Mouse (Mus musculus): ENCODE data around the gene Adrm1.
A peak's percentile ranks its signal among the peaks of the same experiment; 100 is the strongest.

The Adrm1 gene

DNA sequence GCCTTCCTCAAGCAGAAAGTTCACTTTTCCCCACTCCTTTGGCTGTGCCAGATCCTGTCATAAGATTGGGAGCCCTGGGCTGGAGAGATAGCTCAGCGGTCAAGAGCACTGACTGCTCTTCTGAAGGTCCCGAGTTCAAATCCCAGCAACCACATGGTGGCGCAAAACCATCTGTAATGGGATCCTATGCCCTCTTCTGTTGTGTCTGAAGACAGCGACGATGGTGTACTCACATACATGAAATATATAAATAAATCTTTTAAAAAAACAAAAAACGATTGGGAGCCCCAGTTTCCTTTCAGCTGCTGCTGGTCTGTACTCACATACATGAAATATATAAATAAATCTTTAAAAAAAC, 13.4 kb downstream of the Adrm1 start:
- no peak for DNase-seq (ENCODE audit: low spot score)

DNA sequence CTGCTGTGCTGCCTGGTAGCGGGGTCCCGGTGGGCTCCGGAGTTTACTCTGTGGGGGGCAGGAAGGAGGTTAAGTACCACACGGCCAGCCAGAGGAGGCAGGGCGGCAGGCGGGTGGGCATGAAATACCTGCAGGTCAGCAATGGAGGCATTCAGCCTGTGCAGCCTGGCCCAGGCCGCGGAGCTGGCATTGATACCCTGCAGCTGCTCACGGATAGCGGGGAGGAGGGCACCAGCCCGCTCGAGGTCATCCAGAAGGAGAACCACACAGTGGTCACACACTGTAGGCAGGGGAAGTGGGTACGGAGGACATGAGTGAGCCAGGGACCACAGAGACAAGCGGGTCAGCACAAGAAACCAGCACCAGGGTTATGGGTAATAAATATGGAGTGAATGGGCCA, 14.4 kb downstream of the Adrm1 start:
- no peak for DNase-seq (ENCODE audit: low spot score)

DNA sequence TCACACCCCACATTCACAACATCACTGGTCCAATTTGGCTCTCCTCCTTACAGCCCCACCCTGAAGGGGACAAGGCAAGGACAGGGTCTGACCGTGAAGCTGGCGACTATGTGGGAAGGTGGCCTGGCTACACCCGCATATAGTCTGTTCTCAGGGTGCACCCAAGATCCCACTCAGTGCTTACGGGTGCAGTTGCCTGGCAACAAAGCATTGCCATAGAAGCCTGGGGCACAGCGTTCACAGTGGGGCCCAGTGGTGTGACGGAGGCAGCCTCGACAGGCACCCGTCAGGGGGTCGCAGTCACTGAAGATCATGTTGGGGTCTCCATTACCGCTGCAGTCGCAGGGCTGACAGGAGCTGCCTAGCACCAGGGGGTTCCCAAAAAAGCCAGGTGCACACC, 16.1 kb downstream of the Adrm1 start:
- DNase-seq (ENCODE audit: low spot score) = no peak

DNA sequence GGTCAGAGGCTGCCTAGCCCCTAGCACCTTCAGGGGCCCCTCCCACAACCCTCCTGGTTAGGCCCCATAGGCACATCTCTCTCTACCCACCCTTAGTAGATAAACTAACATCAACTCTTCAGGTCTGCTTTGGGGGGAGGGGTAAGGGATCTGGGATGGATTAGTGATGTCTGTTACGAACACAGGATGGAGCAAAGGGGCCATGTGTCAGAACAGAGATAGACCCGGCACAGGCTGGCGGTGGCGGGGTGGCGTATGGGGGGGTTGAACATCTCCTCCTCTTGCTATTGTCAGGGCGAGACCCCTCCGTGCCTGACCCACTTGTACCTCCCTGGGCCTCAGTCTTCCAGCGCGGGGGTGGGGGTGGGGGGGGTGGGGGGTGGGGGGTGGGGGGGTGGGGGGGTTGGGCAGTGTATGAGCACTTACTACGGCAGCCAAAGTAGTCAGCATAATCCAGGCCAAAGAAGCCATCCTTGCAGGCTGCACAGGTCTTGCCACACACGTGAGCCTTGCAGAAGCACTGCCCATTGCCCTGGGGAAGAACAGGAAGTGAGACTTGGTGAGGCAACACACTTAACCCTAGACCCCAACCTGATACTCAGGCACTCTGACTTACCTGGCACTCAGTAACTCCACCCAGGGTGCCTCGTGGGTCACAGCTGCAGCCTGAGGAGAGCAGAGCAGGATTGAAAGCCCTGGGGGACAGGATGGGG, 25.5 kb downstream of the Adrm1 start:
- no peak for DNase-seq (ENCODE audit: low spot score)

DNA sequence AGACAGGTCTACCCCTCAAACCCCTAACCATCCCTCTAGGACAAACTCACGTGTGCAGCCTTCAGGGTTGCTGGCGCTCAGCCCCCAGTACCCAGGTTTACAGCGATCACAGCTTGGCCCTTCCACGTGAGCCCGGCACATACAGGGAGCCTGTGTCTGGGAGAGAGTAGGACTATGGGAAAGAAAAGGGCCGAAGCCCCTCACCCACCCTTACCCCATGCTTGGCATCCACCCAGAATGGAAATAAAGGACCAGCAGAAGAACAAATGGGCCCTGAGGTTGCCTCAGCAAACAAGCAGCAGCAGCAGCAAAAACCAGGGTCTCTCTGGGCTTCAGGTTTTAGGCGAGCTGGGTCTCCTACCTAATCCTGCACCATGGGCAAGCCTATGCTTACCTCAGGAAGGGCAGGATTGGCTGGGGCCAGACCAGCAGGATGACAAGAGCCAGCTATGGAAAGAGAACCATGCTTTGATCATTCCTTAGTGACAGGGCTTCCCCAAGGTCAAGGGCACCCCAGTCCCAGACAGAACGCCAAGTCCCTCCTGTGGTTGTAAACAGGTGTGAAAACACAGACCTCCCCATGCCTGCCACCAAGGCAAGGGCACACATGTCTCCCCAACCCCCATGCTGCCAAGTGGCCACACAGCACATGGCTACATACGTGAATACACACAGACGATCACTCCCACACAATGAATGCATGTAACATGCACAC, 26.2 kb downstream of the Adrm1 start:
- no peak for DNase-seq (ENCODE audit: low spot score)

DNA sequence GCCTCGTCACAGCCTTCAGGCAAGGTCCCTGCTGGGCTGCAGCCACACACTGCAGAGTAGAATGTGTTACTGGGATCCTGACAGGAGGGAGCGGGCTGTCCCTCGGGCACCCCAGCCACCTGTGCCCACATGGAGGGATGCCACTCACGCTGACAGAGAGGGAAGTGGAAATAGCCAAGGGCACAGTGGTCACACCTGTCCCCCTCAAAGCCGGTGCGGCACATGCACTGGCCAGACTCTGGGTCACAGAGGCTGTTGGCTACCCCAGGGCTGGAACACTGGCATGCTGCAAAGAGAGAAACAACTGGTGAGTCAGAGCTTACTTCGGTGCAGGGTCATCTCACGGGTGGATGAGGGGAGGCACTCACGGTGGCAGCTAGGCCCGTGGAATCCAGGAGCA, 27.5 kb downstream of the Adrm1 start:
- DNase-seq (ENCODE audit: low spot score) = no peak

DNA sequence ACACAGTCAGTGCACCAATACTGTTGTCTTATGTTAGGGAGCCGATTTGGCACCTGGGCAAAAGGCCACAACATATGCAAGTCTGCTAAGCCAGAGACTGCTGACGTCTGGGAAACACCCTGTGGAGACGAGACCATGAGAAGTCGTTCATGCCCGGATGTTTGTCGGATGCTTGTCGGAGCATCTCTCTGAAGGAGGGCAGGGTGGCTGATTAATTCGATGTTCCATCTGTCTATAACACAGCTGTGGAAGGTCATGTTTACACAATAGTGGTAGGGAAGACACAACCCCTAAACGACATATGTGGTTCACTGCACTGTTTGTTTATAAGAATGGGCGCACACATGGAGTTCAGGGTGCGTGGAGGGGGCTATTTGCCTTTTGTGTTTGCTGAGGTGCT, 29.4 kb downstream of the Adrm1 start:
- DNase-seq (ENCODE audit: low spot score) = no peak

DNA sequence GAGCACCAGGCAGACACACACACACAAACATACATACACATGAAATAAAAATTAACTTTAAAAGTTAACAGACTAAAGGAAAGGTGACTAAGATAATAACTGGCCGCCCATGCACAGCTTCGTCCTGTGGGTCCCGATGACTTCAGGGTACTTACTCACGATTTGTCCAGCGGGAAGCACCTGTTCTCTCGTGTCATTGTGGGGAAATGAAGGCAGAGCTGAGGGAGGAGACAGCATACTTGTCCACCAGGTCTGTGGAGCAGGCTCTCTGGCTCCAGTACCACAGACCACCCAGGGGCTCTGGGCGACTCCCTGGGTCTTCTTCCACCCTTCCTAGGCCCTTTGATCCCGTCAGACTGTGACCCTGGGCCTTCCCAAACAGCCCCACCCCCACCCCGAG, 30.0 kb downstream of the Adrm1 start:
- DNase-seq (ENCODE audit: low spot score) = no peak

DNA sequence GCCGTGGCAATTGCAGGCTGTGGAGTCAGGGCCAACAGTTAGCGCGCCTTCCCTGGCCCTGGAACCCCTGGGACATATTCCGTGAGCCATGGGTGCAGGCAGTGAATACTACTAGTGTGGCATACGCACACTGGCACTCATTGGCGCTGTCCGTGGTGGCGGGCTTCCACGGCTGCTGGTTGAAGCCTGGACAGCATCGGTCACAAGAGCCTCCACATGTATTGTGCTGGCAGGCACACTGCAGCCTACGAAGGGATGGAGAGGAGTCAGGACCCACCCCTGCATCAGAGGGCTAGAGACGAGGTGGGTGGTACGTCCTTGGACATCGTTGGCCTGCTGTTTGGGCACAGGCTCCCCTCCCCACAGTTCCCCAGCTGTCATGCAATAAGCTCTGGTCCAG, 31.0 kb downstream of the Adrm1 start:
- no peak for DNase-seq (ENCODE audit: low spot score)

DNA sequence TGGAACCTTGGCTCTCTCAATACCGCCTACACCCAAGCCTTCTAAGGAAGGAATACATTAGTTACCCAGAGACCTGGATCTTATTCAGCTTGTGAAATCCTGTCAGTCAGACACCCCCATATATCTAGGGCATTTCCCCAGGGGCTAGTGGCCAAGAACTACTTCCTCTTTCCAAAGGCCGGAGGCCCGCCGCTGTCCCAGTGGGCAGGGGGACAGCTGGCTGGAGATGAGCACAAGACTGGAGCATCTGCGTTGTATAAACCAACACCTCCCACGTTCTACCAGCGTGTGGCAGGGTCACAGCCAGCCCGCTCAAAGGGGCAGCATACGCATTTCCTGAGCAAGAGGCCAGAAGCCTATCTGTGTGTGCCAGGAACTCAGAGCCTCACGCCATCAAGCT, 31.5 kb downstream of the Adrm1 start:
- DNase-seq (ENCODE audit: low spot score) = no peak

DNA sequence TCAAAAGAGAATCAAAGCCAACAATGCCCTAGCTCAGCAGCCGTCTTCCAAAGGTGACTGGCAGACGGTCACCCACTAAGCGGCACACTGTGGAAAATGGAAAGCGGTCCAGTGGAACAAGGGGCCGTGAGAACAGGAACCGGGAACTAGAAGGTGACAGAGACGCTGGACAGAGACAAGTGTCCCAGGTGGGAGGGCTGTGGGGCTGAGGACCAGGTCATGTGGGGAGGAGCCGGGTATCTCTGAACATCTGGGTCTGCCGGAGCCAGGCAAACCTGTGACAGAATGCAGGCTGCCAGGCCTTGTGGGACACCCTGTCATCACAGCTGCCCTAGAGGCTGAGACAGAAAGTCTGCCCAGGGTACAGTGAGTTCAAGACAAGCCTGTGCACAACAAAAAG, 33.2 kb downstream of the Adrm1 start:
- DNase-seq (ENCODE audit: low spot score) = no peak

DNA sequence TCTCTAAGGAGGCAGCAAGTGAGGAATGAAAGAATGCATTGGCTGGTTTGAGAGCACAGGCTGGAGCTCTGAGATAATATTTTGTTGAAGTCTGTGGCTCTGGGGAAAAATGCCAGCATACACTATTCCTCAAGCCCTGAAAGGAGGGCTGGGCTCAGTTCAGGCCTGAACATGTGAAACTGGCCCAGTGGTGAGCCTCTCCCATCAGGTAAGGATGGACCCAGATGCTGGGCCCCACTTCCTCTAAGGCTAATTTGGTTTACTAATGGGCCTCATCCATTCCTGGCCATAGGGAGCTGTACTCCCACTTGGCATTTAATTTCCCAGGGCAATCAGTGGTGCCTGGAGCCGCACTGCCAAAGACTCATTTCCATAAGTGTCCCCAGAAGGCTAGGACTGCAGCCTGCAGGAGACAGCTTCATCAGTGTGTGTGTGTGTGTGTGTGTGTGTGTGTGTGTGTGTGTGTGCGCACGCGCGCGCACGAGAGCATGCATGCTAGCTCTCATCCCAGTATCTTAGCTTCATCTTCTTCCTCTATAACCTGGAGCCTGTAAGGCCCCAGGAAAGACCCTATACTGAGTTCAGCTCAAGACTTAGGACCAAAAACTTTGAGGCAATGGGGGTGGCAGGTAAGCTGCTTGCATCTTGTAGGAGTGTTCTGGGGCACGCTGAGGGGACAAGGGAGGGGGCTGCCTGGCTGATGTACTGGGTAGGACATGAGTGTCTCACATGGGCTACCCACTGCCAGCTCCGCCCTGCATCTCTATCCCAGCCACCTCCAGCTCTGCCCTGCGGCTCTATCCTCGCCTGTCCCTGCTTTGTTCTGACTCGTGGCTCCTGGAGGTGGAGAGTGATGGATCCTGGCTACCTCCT, 34.0 kb downstream of the Adrm1 start:
- no peak for DNase-seq (ENCODE audit: low spot score)

DNA sequence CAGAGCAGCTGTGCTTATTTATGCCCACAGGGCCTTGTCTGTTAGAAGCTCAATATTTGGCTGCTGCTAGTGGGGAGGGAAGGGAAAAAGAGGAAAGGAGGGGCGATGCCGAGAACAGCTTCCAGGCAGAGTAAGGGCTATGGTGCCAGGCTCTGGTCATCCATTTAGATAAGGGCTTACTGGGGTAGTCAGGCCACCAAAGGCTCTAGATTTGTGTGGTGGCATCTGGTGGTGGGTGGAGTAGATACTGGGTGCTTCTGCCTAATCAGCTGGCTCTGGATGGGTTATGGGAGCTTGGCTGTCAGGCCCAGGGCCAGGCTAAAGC, 34.6 kb downstream of the Adrm1 start:
- DNase-seq (ENCODE audit: low spot score) = no peak

DNA sequence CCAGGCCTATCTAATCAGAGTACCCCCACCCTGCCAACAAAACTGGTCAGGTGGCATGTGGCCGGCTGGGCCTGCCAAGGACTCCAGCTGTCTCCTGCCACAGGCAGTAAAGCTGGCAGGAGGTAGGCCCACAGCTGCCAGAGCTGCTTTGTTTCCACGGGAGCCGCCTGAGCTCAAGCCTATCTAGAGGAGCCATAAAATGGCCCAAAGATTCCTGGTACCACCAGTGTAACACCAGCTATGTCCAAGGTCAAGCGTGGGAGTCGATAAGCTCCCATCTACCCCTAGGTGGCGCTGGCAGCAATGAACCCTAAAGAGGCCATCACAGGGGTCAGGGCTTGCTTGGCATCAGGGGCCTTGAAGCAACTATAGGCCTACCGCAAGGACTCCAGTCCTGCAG, 36.6 kb downstream of the Adrm1 start:
- DNase-seq (ENCODE audit: low spot score) = peak; percentile 34

DNA sequence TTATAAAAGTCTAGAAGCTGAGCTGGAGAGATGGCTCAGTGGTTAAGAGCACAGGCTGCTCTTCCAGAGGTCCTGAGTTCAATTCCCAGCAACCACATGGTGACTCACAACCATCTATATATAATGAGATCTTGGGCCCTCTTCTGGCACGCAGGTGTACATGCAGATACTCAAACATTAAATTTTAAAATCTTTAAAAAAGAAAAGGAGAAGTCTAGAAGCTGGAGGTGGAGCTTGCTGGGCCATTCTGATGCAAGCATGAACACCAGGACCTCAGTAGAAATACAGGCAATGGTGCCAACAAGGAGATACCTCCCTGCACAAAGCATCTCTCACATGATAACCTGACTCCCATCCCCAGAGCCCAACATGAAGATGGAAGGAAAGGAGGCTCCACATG, 37.7 kb downstream of the Adrm1 start:
- DNase-seq (ENCODE audit: low spot score) = no peak

DNA sequence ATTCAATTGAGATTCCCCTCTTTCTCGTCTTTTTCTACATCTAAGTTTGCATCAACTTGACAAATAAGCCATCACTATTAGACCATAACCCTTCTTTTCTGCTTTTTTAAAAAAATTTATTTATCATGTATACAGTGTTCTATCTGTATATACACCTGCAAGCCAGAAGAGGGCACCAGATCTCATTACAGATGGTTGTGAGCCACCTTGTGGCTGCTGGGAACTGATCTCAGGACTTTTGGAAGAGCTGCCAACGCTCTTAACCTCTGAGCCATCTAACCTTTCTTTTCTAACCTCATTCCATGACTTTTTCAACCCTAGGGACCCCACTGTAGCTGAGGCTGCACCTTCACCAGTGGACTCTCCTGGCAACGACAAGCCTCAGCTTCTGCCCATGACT, 41.0 kb downstream of the Adrm1 start:
- DNase-seq (ENCODE audit: low spot score) = no peak

DNA sequence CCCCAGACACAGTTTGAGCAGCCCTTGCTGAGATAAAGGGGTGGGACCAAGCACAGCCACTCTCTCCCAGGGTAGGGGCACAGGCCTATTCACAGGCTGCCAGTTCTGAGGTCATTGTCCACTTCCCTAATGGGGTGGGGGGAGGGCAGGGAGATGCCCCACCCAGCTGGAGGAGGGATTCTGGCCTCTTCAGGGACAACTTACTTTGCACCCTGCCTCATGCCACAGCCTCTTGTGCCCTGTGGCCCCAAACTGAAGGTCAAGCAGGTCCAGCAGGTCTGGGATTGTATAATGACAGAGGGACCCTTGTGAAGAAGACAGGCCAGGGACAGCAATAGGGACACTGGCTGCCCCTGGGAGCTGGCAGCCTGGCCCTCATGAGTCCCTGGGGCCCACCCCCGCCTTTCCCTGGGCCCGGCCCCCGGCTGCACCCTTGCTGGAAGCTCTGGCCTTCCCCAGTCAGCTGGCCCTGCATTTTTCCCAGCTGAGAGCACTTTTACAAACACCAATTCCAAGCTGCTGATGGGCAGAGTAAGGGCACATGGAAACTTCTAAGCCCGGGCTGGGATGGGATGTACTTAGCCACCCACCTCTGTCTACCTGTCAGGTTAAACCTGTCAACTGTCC, 43.2 kb downstream of the Adrm1 start:
- DNase-seq (ENCODE audit: low spot score) = no peak

DNA sequence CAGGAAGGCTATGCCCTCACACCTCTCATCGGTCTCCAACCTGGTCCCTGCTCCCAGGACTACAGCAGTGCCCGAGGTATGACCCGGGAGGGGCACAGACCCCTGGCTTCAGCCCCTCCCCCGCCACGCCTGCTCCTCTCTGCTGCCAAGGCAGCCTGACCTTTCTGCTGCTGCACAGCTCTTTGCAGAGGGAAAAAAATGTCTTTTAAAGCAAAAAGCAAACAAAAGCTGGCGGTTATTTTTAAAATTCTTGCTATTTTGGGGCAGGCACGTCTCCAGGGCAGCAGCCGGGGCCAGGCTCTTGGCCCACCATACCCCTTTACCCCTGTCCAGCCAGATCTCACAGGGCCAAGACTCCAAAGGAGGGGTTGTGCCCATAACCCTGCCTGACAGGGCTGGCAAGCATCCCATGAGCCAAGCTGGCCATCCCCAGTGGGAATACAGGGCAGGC, 43.8 kb downstream of the Adrm1 start:
- DNase-seq (ENCODE audit: low spot score) = no peak

DNA sequence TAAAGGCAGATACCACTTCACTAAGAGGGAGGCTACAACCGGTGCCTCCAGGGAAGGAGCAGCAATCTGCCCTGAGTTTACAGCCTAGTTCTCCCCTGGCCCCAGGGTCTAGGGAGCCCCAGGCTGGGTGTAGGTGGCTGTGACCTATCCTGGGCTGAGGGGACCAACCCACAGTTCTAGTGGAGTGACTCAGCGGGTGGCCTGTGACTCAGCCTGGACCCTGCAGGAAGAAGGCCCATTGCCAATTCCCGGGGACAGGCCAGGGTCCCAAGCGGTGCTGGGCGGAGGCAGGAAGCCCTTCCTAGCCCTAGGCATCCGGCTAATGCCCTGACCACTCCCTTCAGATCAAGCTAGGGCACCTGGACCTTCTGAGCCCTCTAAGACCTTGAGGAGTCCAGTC, 44.7 kb downstream of the Adrm1 start:
- DNase-seq (ENCODE audit: low spot score) = peak; percentile 60

DNA sequence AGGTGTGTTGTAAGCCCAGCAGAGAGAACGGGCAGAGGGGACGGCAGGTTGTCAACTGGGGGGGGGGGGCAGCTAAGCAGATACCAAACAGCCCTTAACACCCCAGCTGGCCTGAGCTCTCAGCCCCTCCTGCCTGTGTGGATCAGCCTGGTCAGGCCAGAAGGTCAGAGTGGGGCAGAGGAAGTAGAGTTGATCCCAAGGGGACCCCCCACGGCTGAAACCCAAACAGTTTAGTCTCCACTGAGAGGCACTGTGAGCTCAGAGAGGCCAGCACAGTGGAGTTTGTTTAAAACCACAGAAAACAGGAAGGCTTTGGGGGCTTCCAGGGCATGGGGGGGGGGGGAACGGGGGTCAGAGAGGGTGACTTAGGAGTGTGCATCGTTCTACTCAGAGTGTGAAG, 45.6 kb downstream of the Adrm1 start:
- no peak for DNase-seq (ENCODE audit: low spot score)

DNA sequence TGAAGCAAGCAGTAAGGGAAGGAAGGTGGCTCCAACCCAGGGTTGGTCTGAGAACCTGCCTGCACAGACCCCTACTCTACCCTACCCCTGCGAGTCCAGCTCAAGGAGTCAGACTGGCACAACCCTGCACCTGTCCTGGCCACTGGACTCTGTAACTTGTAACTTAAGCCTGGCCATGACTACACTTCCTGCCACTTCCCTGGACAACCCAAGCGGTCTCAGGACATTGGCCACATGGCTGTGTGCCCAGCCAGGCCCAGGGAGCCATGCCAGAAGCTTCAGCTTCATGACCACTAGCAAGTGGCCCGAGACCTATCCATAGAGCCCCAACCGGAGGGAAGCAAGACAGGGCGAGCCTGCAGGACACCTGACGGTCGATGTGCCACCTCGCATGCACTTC, 46.3 kb downstream of the Adrm1 start:
- DNase-seq (ENCODE audit: low spot score) = peak; percentile 70

DNA sequence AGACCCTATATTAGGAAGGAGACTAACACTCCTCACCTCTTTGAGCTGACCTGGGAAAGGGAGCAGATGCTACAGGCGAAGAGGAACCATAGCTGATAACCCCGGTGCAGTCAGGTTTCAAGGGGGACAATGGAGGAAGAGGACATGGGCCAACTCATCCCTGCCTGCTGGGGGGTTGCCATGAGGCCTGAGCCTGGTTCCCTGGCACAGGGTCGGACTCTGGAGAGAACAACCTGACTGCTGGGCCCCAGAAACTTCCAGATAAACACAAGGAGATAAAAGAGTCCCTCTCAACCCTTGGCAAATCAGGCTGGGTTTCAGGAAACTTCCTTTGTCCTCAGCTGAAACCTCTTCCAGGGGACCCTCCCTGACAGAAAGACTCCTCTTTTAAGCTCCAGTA, 47.0 kb downstream of the Adrm1 start:
- DNase-seq (ENCODE audit: low spot score) = no peak

DNA sequence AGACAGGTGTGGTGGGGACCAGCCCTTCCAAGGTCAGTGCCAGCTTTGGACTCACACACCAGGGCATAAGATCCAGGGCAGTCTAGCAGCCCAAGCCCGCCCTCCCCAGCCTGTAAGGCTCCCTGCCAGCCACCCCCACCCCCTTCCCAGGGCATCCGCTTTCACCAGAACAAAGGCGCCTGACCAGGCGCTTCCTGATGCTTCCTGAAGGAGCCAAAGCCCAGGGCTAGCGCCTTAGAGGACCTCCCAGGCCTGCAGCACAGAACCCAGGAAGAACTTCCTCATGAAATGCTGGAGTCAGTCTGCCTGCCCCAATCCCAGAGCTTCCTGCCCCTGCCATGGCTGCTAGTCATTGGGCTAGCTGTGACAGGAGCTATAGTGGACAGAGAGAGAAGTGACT, 47.4 kb downstream of the Adrm1 start:
- DNase-seq (ENCODE audit: low spot score) = no peak
